Mouse (Mus musculus): ENCODE measurements around the gene Ptpdc1. TPM values are rescaled to one million over a fixed set of nuclear protein-coding genes. Genes with fewer than 3 reads are reported as not detected.
A peak's percentile ranks its signal among the peaks of the same experiment; 100 is the strongest.

Gene Ptpdc1
- polyA plus RNA-seq, 1 experiment from 2014 or later: 21.6 TPM

DNA sequence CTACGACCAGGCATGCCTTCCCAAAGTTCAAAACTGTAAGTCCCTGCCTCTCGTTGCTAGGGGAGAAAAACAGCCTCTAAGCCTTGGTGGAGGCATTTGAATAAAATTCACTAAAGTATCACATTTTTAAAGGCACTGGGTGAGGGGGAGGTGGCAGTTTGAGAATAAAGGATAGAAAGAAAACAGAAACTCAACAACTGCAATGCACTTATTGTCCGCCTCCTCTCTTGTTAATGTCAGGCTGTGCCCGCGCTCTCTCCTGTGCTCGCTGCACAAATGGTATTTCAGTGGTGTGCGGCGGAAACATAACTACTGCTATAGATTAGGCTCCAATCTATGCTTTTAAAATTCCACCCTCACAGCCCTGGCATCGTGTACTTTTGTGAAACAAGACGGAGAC lies 31.4 kb downstream of the Ptpdc1 start:
- H3K4me3 ChIP-seq (replicated peaks; ENCODE audit: low read length): no peak overlapping the region
- peaks cover 23% of the 10 kb centered on the region for H3K4me1 ChIP-seq (replicated peaks; ENCODE audit: control insufficient read depth, insufficient read depth, low read length)
- 21% methylated on average over 10 of the region's 10 CpGs for WGBS
- H3K4me2 ChIP-seq (replicated peaks): 0 out of 2 replicates have a peak overlapping the region, but pooled peaks have one; percentile 4
- H3K36me3 ChIP-seq (replicated peaks; ENCODE audit: control insufficient read depth, insufficient read depth): peaks cover 44% of the 10 kb centered on the region
- H3K9ac ChIP-seq: no peak overlapping the region
- H3K27me3 ChIP-seq (ENCODE audit: control insufficient read depth, insufficient read depth, low read length): no peaks in the 10 kb centered on the region
- no peak for DNase-seq (ENCODE audit: low spot score)
- ATAC-seq (ENCODE audit: low FRiP score): no peak
- no peaks in the 10 kb centered on the region for H3K9me3 ChIP-seq (ENCODE audit: control insufficient read depth, low read length)
- H3K27ac ChIP-seq: peak overlapping the region; percentile 65

DNA sequence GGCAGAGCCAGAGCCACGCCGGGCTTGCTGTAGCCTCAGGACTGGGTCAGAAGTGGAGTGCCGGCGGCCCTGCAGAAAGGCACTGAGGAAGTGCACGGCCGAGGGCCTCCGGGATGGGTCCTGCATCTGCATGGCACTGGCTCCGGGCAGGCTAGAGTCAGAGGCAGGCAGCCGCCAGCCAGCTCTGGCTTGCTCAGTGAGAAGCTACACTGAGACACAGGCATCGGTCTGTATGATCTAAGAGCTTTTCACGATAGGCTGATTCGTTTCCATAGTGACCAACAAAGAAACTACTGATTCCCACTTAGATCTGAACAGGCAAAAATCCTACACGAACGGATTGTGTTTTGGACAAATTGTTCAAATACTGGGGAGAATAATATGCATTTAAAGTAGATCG lies 32.3 kb downstream of the Ptpdc1 start:
- Histone ChIP-seq H3K27me3 (ENCODE audit: control insufficient read depth, insufficient read depth, low read length) (no peaks in the 10 kb centered on the region), H3K27ac (peak overlapping the region; percentile 69; the same call in 1 of the 2 replicates), H3K4me3 (replicated peaks; ENCODE audit: low read length) (peak overlapping the region; percentile 10), H3K9me3 (ENCODE audit: control insufficient read depth, low read length) (no peaks in the 10 kb centered on the region), H3K4me1 (replicated peaks; ENCODE audit: control insufficient read depth, insufficient read depth, low read length) (peaks cover 23% of the 10 kb centered on the region), H3K36me3 (replicated peaks; ENCODE audit: control insufficient read depth, insufficient read depth) (peaks cover 51% of the 10 kb centered on the region), H3K4me2 (replicated peaks) (peak overlapping the region; percentile 41), H3K9ac (peak overlapping the region; percentile 51)
- ATAC-seq (ENCODE audit: low FRiP score) (peak; percentile 86), DNase-seq (ENCODE audit: low spot score) (peak; percentile 67)
- WGBS: 21% methylated on average over 15 of the region's 15 CpGs

DNA sequence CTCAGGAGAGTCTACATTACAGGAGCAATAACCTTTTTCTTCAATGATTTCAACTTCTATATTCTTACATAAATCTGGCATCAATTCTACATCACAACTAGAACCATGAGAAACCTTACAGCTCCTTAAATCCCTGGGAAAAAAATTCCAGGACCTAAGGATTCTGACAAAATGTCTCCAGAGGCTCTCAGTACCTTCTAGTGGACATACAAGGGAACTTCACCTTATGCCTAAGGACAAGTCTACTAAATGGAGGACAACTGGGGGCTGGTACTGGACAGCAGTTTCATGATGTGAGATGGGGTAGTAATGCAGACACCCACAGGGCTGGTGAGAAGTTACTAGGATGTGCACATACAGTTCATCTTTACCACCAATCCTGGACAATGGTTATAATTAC lies 34.7 kb downstream of the Ptpdc1 start:
- H3K4me2 ChIP-seq (replicated peaks): no peak overlapping the region
- H3K36me3 ChIP-seq (replicated peaks; ENCODE audit: control insufficient read depth, insufficient read depth): peaks cover 56% of the 10 kb centered on the region
- DNase-seq (ENCODE audit: low spot score): no peak

DNA sequence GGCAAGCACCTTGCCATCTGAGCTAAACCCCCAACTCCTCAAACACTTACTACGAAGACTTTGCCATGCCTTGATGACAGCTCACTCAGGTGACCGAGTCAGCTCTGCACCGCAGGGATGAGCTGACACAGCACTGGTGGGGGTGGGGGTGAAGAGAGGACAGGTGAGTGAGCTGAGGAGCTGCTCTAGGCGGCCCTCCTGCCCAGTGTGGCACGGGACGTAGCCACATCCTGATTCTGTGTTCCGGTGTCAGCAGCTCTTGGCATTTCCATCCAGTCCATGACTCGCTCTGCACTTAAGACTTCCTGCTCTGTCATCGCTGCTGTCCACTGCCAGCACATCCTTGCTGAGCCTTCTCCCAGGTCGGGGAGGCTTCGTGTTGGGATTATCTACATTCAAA lies 38.1 kb downstream of the Ptpdc1 start:
- peaks cover 81% of the 10 kb centered on the region for H3K36me3 ChIP-seq (replicated peaks; ENCODE audit: control insufficient read depth, insufficient read depth)
- H3K27ac ChIP-seq: no peak overlapping the region
- no peak overlapping the region for H3K4me2 ChIP-seq (replicated peaks)
- no peaks in the 10 kb centered on the region for H3K27me3 ChIP-seq (ENCODE audit: control insufficient read depth, insufficient read depth, low read length)
- ATAC-seq (ENCODE audit: low FRiP score) (no peak), DNase-seq (ENCODE audit: low spot score) (no peak)
- no peak overlapping the region for H3K9ac ChIP-seq
- no peaks in the 10 kb centered on the region for H3K9me3 ChIP-seq (ENCODE audit: control insufficient read depth, low read length)
- WGBS: 93% methylated on average over 11 of the region's 11 CpGs
- H3K4me3 ChIP-seq (replicated peaks; ENCODE audit: low read length): no peak overlapping the region
- H3K4me1 ChIP-seq (replicated peaks; ENCODE audit: control insufficient read depth, insufficient read depth, low read length): no peaks in the 10 kb centered on the region

More for the DNA sequence above, 34.7 kb downstream of the Ptpdc1 start:
- no peak overlapping the region for H3K9ac ChIP-seq
- H3K27me3 ChIP-seq (ENCODE audit: control insufficient read depth, insufficient read depth, low read length): no peaks in the 10 kb centered on the region
- no peak overlapping the region for H3K27ac ChIP-seq
- H3K4me3 ChIP-seq (replicated peaks; ENCODE audit: low read length): no peak overlapping the region
- no peak for ATAC-seq (ENCODE audit: low FRiP score)
- no peaks in the 10 kb centered on the region for H3K9me3 ChIP-seq (ENCODE audit: control insufficient read depth, low read length)
- peaks cover 23% of the 10 kb centered on the region for H3K4me1 ChIP-seq (replicated peaks; ENCODE audit: control insufficient read depth, insufficient read depth, low read length)

DNA sequence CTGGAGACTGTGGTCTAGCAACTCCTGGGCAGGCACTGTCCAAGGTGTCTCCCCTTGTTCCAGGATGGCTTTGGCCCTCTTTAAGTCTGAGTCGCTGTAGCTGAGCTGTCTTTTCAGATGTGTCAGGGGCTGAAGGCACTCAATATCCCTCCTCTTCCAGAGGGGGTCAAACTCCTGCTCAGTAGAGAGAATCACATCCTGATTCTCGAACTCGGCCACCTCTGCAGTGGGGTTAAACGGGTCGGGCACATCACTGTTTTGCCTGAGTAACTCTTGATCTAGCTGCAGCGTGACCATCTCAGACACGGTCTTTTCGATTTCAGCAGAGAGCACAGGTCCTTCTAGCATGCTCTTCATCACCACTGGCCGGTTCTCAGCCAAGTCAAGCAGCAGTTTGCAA lies 39.0 kb downstream of the Ptpdc1 start:
- no peak overlapping the region for H3K9ac ChIP-seq
- DNase-seq (ENCODE audit: low spot score): no peak
- H3K4me3 ChIP-seq (replicated peaks; ENCODE audit: low read length): no peak overlapping the region
- no peak overlapping the region for H3K27ac ChIP-seq
- no peaks in the 10 kb centered on the region for H3K9me3 ChIP-seq (ENCODE audit: control insufficient read depth, low read length)
- 91% methylated on average over 9 of the region's 9 CpGs for WGBS
- no peak overlapping the region for H3K4me2 ChIP-seq (replicated peaks)
- H3K4me1 ChIP-seq (replicated peaks; ENCODE audit: control insufficient read depth, insufficient read depth, low read length): no peaks in the 10 kb centered on the region
- H3K36me3 ChIP-seq (replicated peaks; ENCODE audit: control insufficient read depth, insufficient read depth): peaks cover 78% of the 10 kb centered on the region
- no peak for ATAC-seq (ENCODE audit: low FRiP score)
- no peaks in the 10 kb centered on the region for H3K27me3 ChIP-seq (ENCODE audit: control insufficient read depth, insufficient read depth, low read length)

DNA sequence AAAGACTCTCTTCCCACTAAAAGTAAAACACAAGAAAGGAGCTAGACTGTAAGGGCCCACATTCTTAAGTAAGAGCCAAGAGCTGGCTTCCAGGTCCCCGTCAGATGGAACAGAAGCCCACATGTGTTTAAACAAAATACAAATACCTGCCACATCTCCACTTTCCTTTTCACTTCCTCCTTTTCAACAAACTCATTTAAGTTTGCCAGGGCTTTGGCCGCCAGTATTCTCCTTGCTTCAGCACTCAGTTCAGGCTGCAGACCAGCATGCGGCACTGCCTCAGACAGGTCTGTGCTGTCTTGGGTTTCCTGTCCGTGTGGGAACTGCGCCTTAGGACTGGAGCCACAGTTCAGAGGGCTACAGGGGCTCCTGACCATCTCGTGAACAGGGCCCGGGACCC lies 39.7 kb downstream of the Ptpdc1 start:
- H3K4me1 ChIP-seq (replicated peaks; ENCODE audit: control insufficient read depth, insufficient read depth, low read length): no peaks in the 10 kb centered on the region

DNA sequence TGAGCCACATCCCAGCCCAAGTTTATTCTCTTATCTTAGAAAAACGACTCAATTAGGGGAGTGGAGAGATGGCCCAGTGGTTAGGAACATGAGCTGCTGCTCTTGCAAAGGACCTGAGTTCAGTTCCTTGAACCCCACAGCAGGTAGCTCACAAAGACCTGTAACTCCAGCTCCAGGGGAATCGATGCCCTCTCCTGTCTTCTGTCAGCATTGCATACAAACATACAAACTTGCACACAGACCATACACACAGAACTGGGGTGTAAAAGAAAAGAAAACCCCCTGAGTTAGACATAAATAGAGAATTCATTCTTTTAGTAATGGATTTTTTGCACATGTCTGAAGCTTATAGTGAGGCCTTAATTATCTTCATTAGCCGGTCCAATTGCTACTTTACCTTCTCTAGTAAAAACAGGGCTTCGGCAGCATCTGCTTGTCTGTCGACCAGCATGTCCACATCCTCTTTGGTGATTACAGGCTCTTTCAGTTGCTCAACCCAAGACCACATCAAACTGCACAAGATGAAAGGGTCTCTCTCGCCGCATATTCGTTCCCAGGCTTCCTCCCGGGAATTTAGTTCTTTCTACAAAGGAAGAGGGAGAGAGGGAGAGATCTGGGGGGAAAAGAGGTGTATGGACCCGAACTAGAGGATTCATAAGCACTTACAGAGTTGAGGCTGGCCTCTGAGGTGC lies 42.6 kb downstream of the Ptpdc1 start:
- no peak for ATAC-seq (ENCODE audit: low FRiP score)
- 83% methylated on average over 10 of the region's 10 CpGs for WGBS

More for the DNA sequence above, 39.7 kb downstream of the Ptpdc1 start:
- peaks cover 75% of the 10 kb centered on the region for H3K36me3 ChIP-seq (replicated peaks; ENCODE audit: control insufficient read depth, insufficient read depth)
- no peaks in the 10 kb centered on the region for H3K9me3 ChIP-seq (ENCODE audit: control insufficient read depth, low read length)
- WGBS: 88% methylated on average over 7 of the region's 7 CpGs
- H3K9ac ChIP-seq: no peak overlapping the region
- ATAC-seq (ENCODE audit: low FRiP score) (no peak), DNase-seq (ENCODE audit: low spot score) (no peak)
- H3K4me3 ChIP-seq (replicated peaks; ENCODE audit: low read length): no peak overlapping the region
- no peak overlapping the region for H3K4me2 ChIP-seq (replicated peaks)
- H3K27me3 ChIP-seq (ENCODE audit: control insufficient read depth, insufficient read depth, low read length): no peaks in the 10 kb centered on the region
- no peak overlapping the region for H3K27ac ChIP-seq

DNA sequence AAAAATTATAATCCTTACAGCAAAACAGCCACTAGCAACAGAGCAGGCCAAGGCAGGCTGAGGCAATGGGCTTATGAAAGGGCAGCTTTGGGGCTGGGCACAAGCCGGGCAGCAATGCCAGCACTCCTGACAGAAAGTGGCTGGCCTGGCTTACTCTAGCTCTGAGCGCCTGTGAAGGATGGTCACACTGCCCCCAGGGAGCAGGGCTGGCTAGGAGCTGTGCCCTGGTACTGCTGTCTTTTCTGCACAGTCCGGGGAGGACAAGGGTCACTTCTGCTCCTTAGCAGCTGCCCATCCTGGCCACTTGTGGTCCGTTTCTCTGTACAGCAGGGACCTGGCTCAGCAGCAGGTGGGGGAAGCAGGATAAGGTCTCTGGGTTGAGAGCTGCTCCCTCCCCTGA lies 46.8 kb downstream of the Ptpdc1 start:
- 71% methylated on average over 4 of the region's 4 CpGs for WGBS
- no peaks in the 10 kb centered on the region for H3K27me3 ChIP-seq (ENCODE audit: control insufficient read depth, insufficient read depth, low read length)
- H3K27ac ChIP-seq: no peak overlapping the region
- DNase-seq (ENCODE audit: low spot score): no peak
- H3K36me3 ChIP-seq (replicated peaks; ENCODE audit: control insufficient read depth, insufficient read depth): peaks cover 31% of the 10 kb centered on the region
- H3K4me2 ChIP-seq (replicated peaks): no peak overlapping the region
- peaks cover 14% of the 10 kb centered on the region for H3K4me1 ChIP-seq (replicated peaks; ENCODE audit: control insufficient read depth, insufficient read depth, low read length)
- no peak overlapping the region for H3K4me3 ChIP-seq (replicated peaks; ENCODE audit: low read length)
- ATAC-seq (ENCODE audit: low FRiP score): no peak
- no peaks in the 10 kb centered on the region for H3K9me3 ChIP-seq (ENCODE audit: control insufficient read depth, low read length)
- no peak overlapping the region for H3K9ac ChIP-seq

More for the DNA sequence above, 42.6 kb downstream of the Ptpdc1 start:
- Histone ChIP-seq H3K4me2 (replicated peaks) (no peak overlapping the region), H3K4me1 (replicated peaks; ENCODE audit: control insufficient read depth, insufficient read depth, low read length) (no peaks in the 10 kb centered on the region), H3K9ac (no peak overlapping the region), H3K4me3 (replicated peaks; ENCODE audit: low read length) (no peak overlapping the region), H3K27ac (no peak overlapping the region), H3K9me3 (ENCODE audit: control insufficient read depth, low read length) (no peaks in the 10 kb centered on the region), H3K36me3 (replicated peaks; ENCODE audit: control insufficient read depth, insufficient read depth) (peaks cover 64% of the 10 kb centered on the region), H3K27me3 (ENCODE audit: control insufficient read depth, insufficient read depth, low read length) (no peaks in the 10 kb centered on the region)
- DNase-seq (ENCODE audit: low spot score): no peak

DNA sequence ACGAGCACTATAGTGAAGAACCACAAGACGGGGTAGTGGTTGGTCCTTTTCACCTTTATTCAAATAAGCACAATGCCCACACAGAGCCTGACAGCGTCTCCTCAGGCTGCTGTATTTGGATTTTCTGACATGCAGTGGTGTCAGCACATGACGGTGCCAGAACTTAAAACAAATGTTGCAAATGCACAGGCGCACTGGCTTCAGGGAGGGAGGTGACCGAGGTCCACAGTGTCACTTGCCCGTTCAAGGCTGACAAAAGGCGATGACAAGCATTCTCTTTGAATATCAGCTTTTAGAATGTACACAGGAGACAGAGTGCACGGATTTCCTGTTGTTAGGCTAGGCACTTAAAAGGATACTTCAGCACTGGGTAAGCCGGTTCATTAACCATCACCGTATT lies 47.6 kb downstream of the Ptpdc1 start:
- Histone ChIP-seq H3K36me3 (replicated peaks; ENCODE audit: control insufficient read depth, insufficient read depth) (peaks cover 25% of the 10 kb centered on the region), H3K4me1 (replicated peaks; ENCODE audit: control insufficient read depth, insufficient read depth, low read length) (peaks cover 17% of the 10 kb centered on the region), H3K9ac (no peak overlapping the region), H3K9me3 (ENCODE audit: control insufficient read depth, low read length) (no peaks in the 10 kb centered on the region), H3K27ac (no peak overlapping the region), H3K27me3 (ENCODE audit: control insufficient read depth, insufficient read depth, low read length) (no peaks in the 10 kb centered on the region), H3K4me3 (replicated peaks; ENCODE audit: low read length) (no peak overlapping the region), H3K4me2 (replicated peaks) (no peak overlapping the region)
- DNase-seq (ENCODE audit: low spot score) (no peak), ATAC-seq (ENCODE audit: low FRiP score) (no peak)
- WGBS: 58% methylated on average over 11 of the region's 11 CpGs

DNA sequence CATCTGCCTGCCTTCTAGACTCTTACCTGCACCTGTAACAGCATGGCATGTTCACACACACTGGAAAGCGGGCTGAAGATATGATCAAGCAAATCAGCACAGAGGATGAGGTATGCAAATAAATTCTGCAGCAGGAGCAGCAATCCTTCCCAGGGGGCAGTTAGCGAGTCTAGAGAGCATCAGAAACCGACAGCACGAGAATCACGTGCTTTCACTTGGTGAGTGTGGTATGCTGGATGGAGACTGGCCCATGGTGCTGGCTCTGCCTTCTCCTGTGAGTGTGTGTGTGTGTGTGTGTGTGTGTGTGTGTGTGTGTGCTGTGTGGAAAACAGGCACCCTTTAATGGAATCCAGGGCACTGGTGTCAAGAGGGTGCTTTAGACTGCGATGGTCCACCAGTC lies 48.5 kb downstream of the Ptpdc1 start:
- Histone ChIP-seq H3K4me3 (replicated peaks; ENCODE audit: low read length) (no peak overlapping the region), H3K27ac (no peak overlapping the region), H3K9ac (no peak overlapping the region), H3K27me3 (ENCODE audit: control insufficient read depth, insufficient read depth, low read length) (no peaks in the 10 kb centered on the region), H3K4me2 (replicated peaks) (no peak overlapping the region), H3K9me3 (ENCODE audit: control insufficient read depth, low read length) (no peaks in the 10 kb centered on the region), H3K4me1 (replicated peaks; ENCODE audit: control insufficient read depth, insufficient read depth, low read length) (peaks cover 17% of the 10 kb centered on the region), H3K36me3 (replicated peaks; ENCODE audit: control insufficient read depth, insufficient read depth) (peaks cover 19% of the 10 kb centered on the region)
- no peak for DNase-seq (ENCODE audit: low spot score)
- no peak for ATAC-seq (ENCODE audit: low FRiP score)
- 56% methylated on average over 6 of the region's 6 CpGs for WGBS

Measured in hindbrain, embryonic 14.5 days (tissue).